Mouse (Mus musculus): Measurements from ENCODE around the gene Eml6. TPM values are rescaled to one million over a fixed set of nuclear protein-coding genes. Genes with fewer than 3 reads are reported as not detected.

Gene Eml6
- 0.84 and 1.3 TPM in 2 replicates for polyA plus RNA-seq (2014; fragmentation: Nextera tagmentation; extraction: Ambion mirVana)

- Histone ChIP-seq H3K36me3 (ENCODE audit: control insufficient read depth, insufficient read depth, low read length) (no peaks in the 10 kb centered on the region), H3K4me3 (ENCODE audit: control insufficient read depth in 1 of 2, insufficient read depth in 1 of 2, low read depth in 1 of 2, low read length in 2 of 2) (peak within 1 kb of the TSS; percentile 65 to 67), H3K4me1 (ENCODE audit: control insufficient read depth in 2 of 2, insufficient read depth in 2 of 2, low read length in 2 of 2) (peaks cover 0 to 3% of the 10 kb centered on the region in 2 experiments; a peak in 2 of 4 replicates), H3K4me2 (ENCODE audit: low read length) (peak within 1 kb of the TSS; percentile 98), H3K27me3 (ENCODE audit: control insufficient read depth, insufficient read depth, low read length) (peaks cover 5% of the 10 kb centered on the region), H3K27ac (replicated peaks in 1 of 2; ENCODE audit: control insufficient read depth in 1 of 2, insufficient read depth in 1 of 2, low read depth in 2 of 2, low read length in 2 of 2) (peak within 1 kb of the TSS; percentile 64 to 71), H3K9me3 (ENCODE audit: control insufficient read depth, low read length) (no peaks in the 10 kb centered on the region), H3K9ac (ENCODE audit: low read length) (peak within 1 kb of the TSS; percentile 76)
- peak; percentile 99 for ATAC-seq (ENCODE audit: insufficient number of reproducible peaks, insufficient read depth, low FRiP score, low read depth)
- under 1% methylated on average over 39 of the region's 39 CpGs for WGBS
Observed at GRCm38 (mm10) chr11:30025835-30026472, at the start of gene Eml6. Gene Eml6, minus strand, starts transcription at chr11:30026033.

GRCm38 (mm10) chr11:30057299-30057698, 31.5 kb upstream of the Eml6 start:
- H3K4me3 ChIP-seq (ENCODE audit: control insufficient read depth in 1 of 2, insufficient read depth in 1 of 2, low read depth in 1 of 2, low read length in 2 of 2) = no peak overlapping the region
- H3K9me3 ChIP-seq (ENCODE audit: control insufficient read depth, low read length) = no peaks in the 10 kb centered on the region
- no peak for ATAC-seq (ENCODE audit: insufficient number of reproducible peaks, insufficient read depth, low FRiP score, low read depth)
- peak overlapping the region; percentile 37; the same call in 1 of the 2 replicates for H3K4me2 ChIP-seq (ENCODE audit: low read length)
- H3K27me3 ChIP-seq (ENCODE audit: control insufficient read depth, insufficient read depth, low read length) = no peaks in the 10 kb centered on the region
- no peaks in the 10 kb centered on the region for H3K36me3 ChIP-seq (ENCODE audit: control insufficient read depth, insufficient read depth, low read length)
- H3K27ac ChIP-seq (replicated peaks in 1 of 2; ENCODE audit: control insufficient read depth in 1 of 2, insufficient read depth in 1 of 2, low read depth in 2 of 2, low read length in 2 of 2) = no peak overlapping the region
- 34% methylated on average over 8 of the region's 8 CpGs for WGBS
- H3K4me1 ChIP-seq (ENCODE audit: control insufficient read depth in 2 of 2, insufficient read depth in 2 of 2, low read length in 2 of 2) = no peaks in the 10 kb centered on the region
- H3K9ac ChIP-seq (ENCODE audit: low read length) = no peak overlapping the region; the same call in 1 of the 2 replicates

GRCm38 (mm10) chr11:30025144-30025543, 689 bp downstream of the Eml6 start:
- H3K9me3 ChIP-seq (ENCODE audit: control insufficient read depth, low read length) = no peaks in the 10 kb centered on the region
- no peaks in the 10 kb centered on the region for H3K36me3 ChIP-seq (ENCODE audit: control insufficient read depth, insufficient read depth, low read length)
- H3K27me3 ChIP-seq (ENCODE audit: control insufficient read depth, insufficient read depth, low read length) = peaks cover 5% of the 10 kb centered on the region
- peaks cover 0 to 3% of the 10 kb centered on the region in 2 experiments; a peak in 2 of 4 replicates for H3K4me1 ChIP-seq (ENCODE audit: control insufficient read depth in 2 of 2, insufficient read depth in 2 of 2, low read length in 2 of 2)
- WGBS = 7% methylated on average over 4 of the region's 4 CpGs
- no peak overlapping the region; a peak in 1 of 4 replicates for H3K27ac ChIP-seq (replicated peaks in 1 of 2; ENCODE audit: control insufficient read depth in 1 of 2, insufficient read depth in 1 of 2, low read depth in 2 of 2, low read length in 2 of 2)
- H3K9ac ChIP-seq (ENCODE audit: low read length) = peak overlapping the region; percentile 76
- H3K4me3 ChIP-seq (ENCODE audit: control insufficient read depth in 1 of 2, insufficient read depth in 1 of 2, low read depth in 1 of 2, low read length in 2 of 2) = peak overlapping the region; percentile 55 to 67
- H3K4me2 ChIP-seq (ENCODE audit: low read length) = peak overlapping the region; percentile 98
- ATAC-seq (ENCODE audit: insufficient number of reproducible peaks, insufficient read depth, low FRiP score, low read depth) = no peak

GRCm38 (mm10) chr11:30024261-30025071, 1.4 kb downstream of the Eml6 start:
- H3K27ac ChIP-seq (replicated peaks in 1 of 2; ENCODE audit: control insufficient read depth in 1 of 2, insufficient read depth in 1 of 2, low read depth in 2 of 2, low read length in 2 of 2) = no peak overlapping the region
- peaks cover 0 to 3% of the 10 kb centered on the region in 2 experiments; a peak in 2 of 4 replicates for H3K4me1 ChIP-seq (ENCODE audit: control insufficient read depth in 2 of 2, insufficient read depth in 2 of 2, low read length in 2 of 2)
- H3K4me2 ChIP-seq (ENCODE audit: low read length) = peak overlapping the region; percentile 98
- H3K9ac ChIP-seq (ENCODE audit: low read length) = peak overlapping the region; percentile 76
- no peaks in the 10 kb centered on the region for H3K9me3 ChIP-seq (ENCODE audit: control insufficient read depth, low read length)
- no peaks in the 10 kb centered on the region for H3K36me3 ChIP-seq (ENCODE audit: control insufficient read depth, insufficient read depth, low read length)
- WGBS = 1% methylated on average over 57 of the region's 57 CpGs
- peak overlapping the region; percentile 55 to 67 for H3K4me3 ChIP-seq (ENCODE audit: control insufficient read depth in 1 of 2, insufficient read depth in 1 of 2, low read depth in 1 of 2, low read length in 2 of 2)
- peaks cover 5% of the 10 kb centered on the region for H3K27me3 ChIP-seq (ENCODE audit: control insufficient read depth, insufficient read depth, low read length)
- ATAC-seq (ENCODE audit: insufficient number of reproducible peaks, insufficient read depth, low FRiP score, low read depth) = no peak

- Histone ChIP-seq H3K4me1 (ENCODE audit: control insufficient read depth in 2 of 2, insufficient read depth in 2 of 2, low read length in 2 of 2) (0 out of 4 replicates have a peak, but pooled peaks cover 0 to 2% of the 10 kb centered on the region in 2 experiments), H3K9me3 (ENCODE audit: control insufficient read depth, low read length) (no peaks in the 10 kb centered on the region), H3K27ac (replicated peaks in 1 of 2; ENCODE audit: control insufficient read depth in 1 of 2, insufficient read depth in 1 of 2, low read depth in 2 of 2, low read length in 2 of 2) (no peak overlapping the region), H3K4me3 (ENCODE audit: control insufficient read depth in 1 of 2, insufficient read depth in 1 of 2, low read depth in 1 of 2, low read length in 2 of 2) (no peak overlapping the region), H3K27me3 (ENCODE audit: control insufficient read depth, insufficient read depth, low read length) (no peaks in the 10 kb centered on the region), H3K4me2 (ENCODE audit: low read length) (no peak overlapping the region), H3K9ac (ENCODE audit: low read length) (no peak overlapping the region), H3K36me3 (ENCODE audit: control insufficient read depth, insufficient read depth, low read length) (no peaks in the 10 kb centered on the region)
- WGBS = 56% methylated on average over 2 of the region's 2 CpGs
- ATAC-seq (ENCODE audit: insufficient number of reproducible peaks, insufficient read depth, low FRiP score, low read depth) = no peak
Observed at GRCm38 (mm10) chr11:29986257-29986656, 39.6 kb downstream of the Eml6 start.

- Histone ChIP-seq H3K4me1 (ENCODE audit: control insufficient read depth in 2 of 2, insufficient read depth in 2 of 2, low read length in 2 of 2) (no peaks in the 10 kb centered on the region), H3K27me3 (ENCODE audit: control insufficient read depth, insufficient read depth, low read length) (no peaks in the 10 kb centered on the region), H3K4me2 (ENCODE audit: low read length) (no peak overlapping the region), H3K27ac (replicated peaks in 1 of 2; ENCODE audit: control insufficient read depth in 1 of 2, insufficient read depth in 1 of 2, low read depth in 2 of 2, low read length in 2 of 2) (no peak overlapping the region), H3K9ac (ENCODE audit: low read length) (no peak overlapping the region), H3K9me3 (ENCODE audit: control insufficient read depth, low read length) (no peaks in the 10 kb centered on the region), H3K36me3 (ENCODE audit: control insufficient read depth, insufficient read depth, low read length) (no peaks in the 10 kb centered on the region), H3K4me3 (ENCODE audit: control insufficient read depth in 1 of 2, insufficient read depth in 1 of 2, low read depth in 1 of 2, low read length in 2 of 2) (no peak overlapping the region)
- no peak for ATAC-seq (ENCODE audit: insufficient number of reproducible peaks, insufficient read depth, low FRiP score, low read depth)
- WGBS = 57% methylated on average over 1 of the region's 1 CpGs
Observed at GRCm38 (mm10) chr11:29968874-29969273, 57.0 kb downstream of the Eml6 start.

GRCm38 (mm10) chr11:29959366-29959765, 66.5 kb downstream of the Eml6 start:
- H3K27ac ChIP-seq (replicated peaks in 1 of 2; ENCODE audit: control insufficient read depth in 1 of 2, insufficient read depth in 1 of 2, low read depth in 2 of 2, low read length in 2 of 2) = no peak overlapping the region
- H3K4me3 ChIP-seq (ENCODE audit: control insufficient read depth in 1 of 2, insufficient read depth in 1 of 2, low read depth in 1 of 2, low read length in 2 of 2) = no peak overlapping the region
- WGBS = 75% methylated on average over 5 of the region's 5 CpGs
- H3K4me1 ChIP-seq (ENCODE audit: control insufficient read depth in 2 of 2, insufficient read depth in 2 of 2, low read length in 2 of 2) = no peaks in the 10 kb centered on the region
- no peaks in the 10 kb centered on the region for H3K9me3 ChIP-seq (ENCODE audit: control insufficient read depth, low read length)
- H3K9ac ChIP-seq (ENCODE audit: low read length) = no peak overlapping the region
- no peak overlapping the region for H3K4me2 ChIP-seq (ENCODE audit: low read length)
- no peaks in the 10 kb centered on the region for H3K27me3 ChIP-seq (ENCODE audit: control insufficient read depth, insufficient read depth, low read length)
- H3K36me3 ChIP-seq (ENCODE audit: control insufficient read depth, insufficient read depth, low read length) = no peaks in the 10 kb centered on the region
- ATAC-seq (ENCODE audit: insufficient number of reproducible peaks, insufficient read depth, low FRiP score, low read depth) = no peak

All from heart, embryonic 14.5 days (tissue).